9 mouse cellular contexts compared by ENCODE assay signal in the genomic region with DNA sequence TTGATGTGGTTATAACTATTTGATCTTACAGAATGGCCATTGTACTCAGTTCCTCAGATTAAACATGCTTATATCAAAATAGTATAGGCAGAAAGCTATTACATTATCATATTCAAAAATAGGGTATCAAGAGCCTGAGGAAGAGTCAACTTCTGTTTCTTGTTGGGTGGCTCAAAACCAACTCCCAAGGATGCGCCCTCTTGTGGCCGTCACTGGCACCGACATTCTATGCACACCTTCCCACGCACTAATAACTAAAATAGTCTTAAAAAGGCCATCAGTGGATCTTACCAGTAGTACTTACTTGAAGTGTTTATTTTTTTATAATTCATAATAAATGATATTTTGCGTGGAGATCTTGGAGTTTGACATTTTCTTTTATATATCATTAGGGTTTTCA. TPM values are rescaled to one million over a fixed set of nuclear protein-coding genes. Genes with fewer than 3 reads are reported as not detected.
DNase-seq lines count a peak whose midpoint lies in the region; ATAC-seq and TF ChIP-seq lines count a peak whose summit lies in the region.
"Had no signal": no experiment of that assay in that cellular context is flagged by ENCODE, and none has a peak within 500 bp of the region (broad histone marks: within the 10 kb centered on the region; RNA-seq: fewer than 3 reads in every experiment).

No protein-coding gene starts in this region.

- TF ChIP-seq EP300 in MEL (IDR thresholded peaks at IDR 0.05; ENCODE audit: low read depth in 1 of 2, low read length in 2 of 2) = no peak

- ATAC-seq in neutrophil, adult 5-6 weeks (ENCODE audit: extremely low read depth, insufficient number of reproducible peaks, low FRiP score, poor library complexity, severe bottlenecking) = peak; percentile 57

- H3K4me3 ChIP-seq in MEL (ENCODE audit: control insufficient read depth in 1 of 2, insufficient read depth in 1 of 2, low read depth in 2 of 2, low read length in 2 of 2) = no peak overlapping the region
- H3K4me3 ChIP-seq: myocyte had no signal

- DNase-seq in layer of hippocampus, adult 11-12 months (ENCODE audit: low spot score) = peak; percentile 39
- DNase-seq in layer of hippocampus, adult 9-10 months (ENCODE audit: low spot score) = no peak
- peak; percentile 89 for DNase-seq in MEL (ENCODE audit: low read depth, low spot score)
- DNase-seq in c-Kit-positive CD71-negative TER-119-negative erythroid progenitor cells, embryonic 14.5 days (ENCODE audit: low read depth) = peak; percentile 58
- DNase-seq in heart, adult 8-10 months (ENCODE audit: low spot score) = peak; percentile 56
- DNase-seq in left cerebral cortex, postnatal 4 days = peak; percentile 67
- DNase-seq in urinary bladder, postnatal 25 days (ENCODE audit: low spot score) = peak; percentile 65

- intact Hi-C loops in left cerebral cortex, postnatal 4 days (cut with DNase I) = loop anchor here (10.0 kb wide), 1 partner anchor 1023 kb away; no protein-coding TSS in a partner anchor

- no peak overlapping the region for H3K27ac ChIP-seq in MEL (ENCODE audit: control insufficient read depth, low read depth, low read length)

- no peaks in the 10 kb centered on the region for H3K27me3 ChIP-seq in MEL (ENCODE audit: control insufficient read depth in 1 of 2, insufficient read depth in 2 of 2, low read length in 2 of 2)

- H3K79me2 ChIP-seq in MEL (ENCODE audit: control insufficient read depth, insufficient read depth, low read length, poor library complexity) = peaks cover 25% of the 10 kb centered on the region

- H3K36me3 ChIP-seq in MEL (ENCODE audit: control insufficient read depth in 1 of 2, insufficient read depth in 2 of 2, low read length in 2 of 2) = peaks cover 13 to 20% of the 10 kb centered on the region in 2 experiments

- H3K4me1 ChIP-seq in MEL (ENCODE audit: control insufficient read depth in 1 of 2, insufficient read depth in 2 of 2, low read length in 2 of 2) = peaks cover 0 to 14% of the 10 kb centered on the region in 2 experiments; a peak in 3 of 4 replicates

- TF ChIP-seq POLR2A in MEL (IDR thresholded peaks at IDR 0.05; ENCODE audit: control insufficient read depth in 1 of 2, insufficient read depth in 1 of 2, low read depth in 1 of 2, low read length in 2 of 2, poor library complexity in 1 of 2) = no peak; a peak in 1 of 4 replicates

- no peak overlapping the region for H3K9ac ChIP-seq in MEL (ENCODE audit: control insufficient read depth, low read depth, low read length, poor library complexity, severe bottlenecking)

- no peaks in the 10 kb centered on the region for H3K9me3 ChIP-seq in MEL (replicated peaks; ENCODE audit: insufficient read depth, low read length)

- TF ChIP-seq CTCF in MEL (IDR thresholded peaks at IDR 0.05 in 2 of 3, conservative IDR thresholded peaks at IDR 0.05 in 1 of 3; ENCODE audit: control insufficient read depth in 1 of 3, insufficient read depth in 1 of 3, low read depth in 2 of 3, low read length in 3 of 3, poor library complexity in 1 of 3, severe bottlenecking in 1 of 3) = peak; percentile 84 to 86 (median 86)

- peak; percentile 18 for TF ChIP-seq RAD21 in MEL (IDR thresholded peaks at IDR 0.05; ENCODE audit: low read depth, low read length)

TF ChIP-seq in MEL, 35 proteins besides CTCF, POLR2A, EP300 and RAD21:
- TF ChIP-seq ZKSCAN1 (IDR thresholded peaks at IDR 0.05; ENCODE audit: low read depth, low read length) (no peak), SMC3 (IDR thresholded peaks at IDR 0.05; ENCODE audit: low read depth, low read length) (peak; percentile 60)

RNA-seq across cellular contexts. Expression of a gene that starts 4.8 kb away (rescaled TPM):
- total RNA-seq in MEL (2012; rRNA removed) = 86.0 and 97.5 TPM in 2 replicates
- 100 to 1,000 TPM in 1 of 2 experiments, not detected in 1; 243 TPM for polyA plus RNA-seq in MEL (2012; ENCODE audit: insufficient read depth in 1 of 2, insufficient read length in 2 of 2, low read depth in 1 of 2, low replicate concordance in 2 of 2, missing spikeins in 1 of 2)
- 10 to 100 TPM in 1 of 4 experiments, 1 to 10 TPM in 3; 8.6 to 12.7 (median 9.3) TPM for total RNA-seq in heart, adult 8-10 months (2022)
- total RNA-seq in left cerebral cortex, postnatal 4 days (2021) = 10 to 100 TPM; 14.1 to 17.2 TPM
- 37.6 and 42.4 TPM in 2 replicates for total RNA-seq in neutrophil, adult 5-6 weeks (2017)

RNA-seq across cellular contexts. Expression of a gene that starts 29.8 kb away (rescaled TPM):
- not detected in 2 replicates for total RNA-seq in MEL (2012; rRNA removed)
- under 1 TPM in 1 of 2 experiments, not detected in 1; 0.47 TPM for polyA plus RNA-seq in MEL (2012; ENCODE audit: insufficient read depth in 1 of 2, insufficient read length in 2 of 2, low read depth in 1 of 2, low replicate concordance in 2 of 2, missing spikeins in 1 of 2)
- total RNA-seq in heart, adult 8-10 months (2022) = 1 to 10 TPM; 2.6 to 3.9 (median 3.0) TPM
- total RNA-seq in left cerebral cortex, postnatal 4 days (2021) = under 1 TPM; 0.44 to 0.52 TPM
- total RNA-seq in neutrophil, adult 5-6 weeks (2017) = 48.1 and 59.9 TPM in 2 replicates

RNA-seq across cellular contexts. Expression of a gene that starts 30.3 kb away (rescaled TPM):
- total RNA-seq in MEL (2012; rRNA removed) = 47.3 and 52.5 TPM in 2 replicates
- polyA plus RNA-seq in MEL (2012; ENCODE audit: insufficient read depth in 1 of 2, insufficient read length in 2 of 2, low read depth in 1 of 2, low replicate concordance in 2 of 2, missing spikeins in 1 of 2) = 10 to 100 TPM in 1 of 2 experiments, not detected in 1; 80.3 TPM
- 100 to 1,000 TPM; 101 to 113 (median 108) TPM for total RNA-seq in heart, adult 8-10 months (2022)
- total RNA-seq in left cerebral cortex, postnatal 4 days (2021) = 10 to 100 TPM; 41.2 to 46.1 TPM
- total RNA-seq in neutrophil, adult 5-6 weeks (2017) = 96.5 and 104 TPM in 2 replicates
